Mouse (Mus musculus) bone marrow macrophage, adult 2 months (primary cell): ENCODE data around the gene Gas2l1.

Source experiments
- CTCF ChIP-seq: IDR thresholded peaks from 2 replicates; pipeline ENCODE4 v1.5.1; 2012; ENCODE audit warnings: low read depth, mild to moderate bottlenecking, low read length, moderate library complexity
- POLR2A ChIP-seq: IDR thresholded peaks from 2 replicates; pipeline ENCODE4 v1.6.1; 2012; ENCODE audit warnings: mild to moderate bottlenecking, low read depth, low read length, borderline replicate concordance

DNA sequence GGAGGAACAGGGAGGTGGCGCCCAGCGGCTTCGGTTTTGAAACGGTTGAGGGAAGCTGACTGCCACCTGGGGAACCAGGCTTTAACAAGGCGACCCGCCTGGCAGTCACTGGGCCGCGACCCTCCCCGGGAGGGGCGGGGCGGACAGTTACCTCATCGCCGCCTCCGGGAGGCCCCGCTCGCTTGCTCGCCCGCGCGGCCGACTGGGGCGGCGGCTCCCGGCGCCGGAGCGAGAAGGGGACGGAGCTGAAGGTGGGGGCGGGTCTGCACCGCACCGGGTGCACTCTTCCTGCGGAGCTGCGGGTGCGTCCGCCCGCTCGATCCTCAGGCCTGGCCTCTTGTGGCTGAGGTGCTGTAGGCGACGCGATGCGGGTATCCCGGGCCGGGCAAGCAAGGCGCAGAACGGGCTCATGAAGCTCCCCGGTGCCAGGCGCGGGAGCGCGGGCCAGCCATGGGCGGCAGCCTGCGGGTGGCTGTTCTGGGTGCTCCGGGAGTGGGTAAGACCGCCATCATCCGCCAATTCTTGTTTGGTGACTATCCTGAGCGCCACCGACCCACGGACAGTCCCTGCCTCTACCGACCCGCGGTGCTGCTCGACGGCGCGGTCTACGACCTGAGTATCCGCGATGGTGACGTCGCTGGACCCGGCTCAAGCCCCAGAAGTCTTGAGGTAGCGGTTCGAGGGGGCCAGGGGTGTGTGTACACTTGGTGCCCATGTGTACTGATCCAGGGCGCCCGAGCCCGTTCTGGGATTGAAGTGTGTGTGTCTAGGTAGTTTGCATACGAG lies 7.1 kb downstream of the Gas2l1 start, which contains the start of gene Rasl10a:
- TF ChIP-seq CTCF (no peak), POLR2A (no peak)
